14 mouse cellular contexts compared by ENCODE assay signal in the genomic region with DNA sequence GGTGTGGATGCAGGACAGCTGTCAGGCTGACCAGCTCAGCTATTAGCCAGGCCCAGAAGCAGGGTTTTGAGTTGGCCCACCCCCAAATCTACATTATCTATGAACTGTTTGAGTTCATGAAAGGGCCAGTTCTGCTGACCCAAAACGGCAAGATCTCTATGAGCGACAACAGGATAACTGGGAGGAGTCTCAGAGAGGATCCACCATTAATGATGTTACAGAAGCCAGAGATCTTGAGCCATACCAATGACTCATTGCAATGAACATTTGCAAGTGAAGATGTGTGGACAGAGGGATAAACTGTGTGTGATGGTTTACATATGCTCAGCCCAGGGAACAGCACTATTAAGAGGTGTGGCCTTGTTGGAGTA. TPM values are rescaled to one million over a fixed set of nuclear protein-coding genes. Genes with fewer than 3 reads are reported as not detected.
DNase-seq lines count a peak whose midpoint lies in the region; ATAC-seq lines count a peak whose summit lies in the region.
"Had no signal": no experiment of that assay in that cellular context is flagged by ENCODE, and none has a peak within 500 bp of the region (broad histone marks: within the 10 kb centered on the region; RNA-seq: fewer than 3 reads in every experiment).

No protein-coding gene starts in this region.

- no peaks in the 10 kb centered on the region for H3K9me3 ChIP-seq in heart, embryonic 13.5 days
- H3K9me3 ChIP-seq in embryonic facial prominence, embryonic 15.5 days (replicated peaks) = no peaks in the 10 kb centered on the region
- H3K9me3 ChIP-seq: limb, embryonic 10.5 days; liver, embryonic 12.5 days; neural tube, embryonic 12.5 days had no signal

- no peaks in the 10 kb centered on the region for H3K27me3 ChIP-seq in heart, embryonic 13.5 days (replicated peaks)
- no peaks in the 10 kb centered on the region for H3K27me3 ChIP-seq in embryonic facial prominence, embryonic 15.5 days
- H3K27me3 ChIP-seq: liver, embryonic 12.5 days; neural tube, embryonic 12.5 days had no signal

- ATAC-seq in heart, embryonic 13.5 days (ENCODE audit: extremely low read depth, insufficient number of reproducible peaks, low FRiP score, low TSS enrichment) = no peak
- ATAC-seq in embryonic facial prominence, embryonic 15.5 days (ENCODE audit: insufficient number of reproducible peaks, low FRiP score, low TSS enrichment, low read depth) = 0 out of 2 replicates have a peak, but pooled peaks have one; percentile 13
- no peak for ATAC-seq in activated CD4-positive, CD25-positive, alpha-beta regulatory T cell, adult 4 months
- ATAC-seq: CD4-positive, CD25-positive, alpha-beta regulatory T cell, adult 4 months; liver, embryonic 12.5 days had no signal

- no peak overlapping the region for H3K4me3 ChIP-seq in heart, embryonic 13.5 days
- no peak overlapping the region for H3K4me3 ChIP-seq in embryonic facial prominence, embryonic 15.5 days (replicated peaks)
- H3K4me3 ChIP-seq: limb, embryonic 10.5 days; liver, embryonic 12.5 days; neural tube, embryonic 12.5 days had no signal

- WGBS in heart, embryonic 13.5 days = 43% methylated on average over 2 of the region's 2 CpGs
- WGBS in embryonic facial prominence, embryonic 15.5 days = 89% methylated on average over 2 of the region's 2 CpGs

- peak overlapping the region; percentile 45; the same call in 1 of the 2 replicates for H3K9ac ChIP-seq in heart, embryonic 13.5 days
- H3K9ac ChIP-seq in embryonic facial prominence, embryonic 15.5 days = no peak overlapping the region
- H3K9ac ChIP-seq: liver, embryonic 12.5 days; neural tube, embryonic 12.5 days had no signal

- H3K36me3 ChIP-seq in heart, embryonic 13.5 days = peaks cover 95% of the 10 kb centered on the region
- no peaks in the 10 kb centered on the region; the same call in 1 of the 2 replicates for H3K36me3 ChIP-seq in embryonic facial prominence, embryonic 15.5 days
- H3K36me3 ChIP-seq: neural tube, embryonic 12.5 days had no signal

- peaks cover 79% of the 10 kb centered on the region for H3K4me1 ChIP-seq in heart, embryonic 13.5 days
- no peaks in the 10 kb centered on the region for H3K4me1 ChIP-seq in embryonic facial prominence, embryonic 15.5 days
- H3K4me1 ChIP-seq: limb, embryonic 10.5 days; liver, embryonic 12.5 days; neural tube, embryonic 12.5 days had no signal

- DNase-seq in heart, postnatal 25 days (ENCODE audit: low spot score) = no peak
- DNase-seq in 416B (ENCODE audit: low read depth) = peak; percentile 48
- DNase-seq in lung, postnatal 25 days (ENCODE audit: low spot score) = peak; percentile 50
- no peak for DNase-seq in embryo, embryonic 10 days (ENCODE audit: low spot score)
- no peak for DNase-seq in layer of hippocampus, postnatal 10 days (ENCODE audit: low spot score in 2 of 2)
- DNase-seq: adrenal gland, postnatal 14 days; cerebellum, postnatal 10 days had no signal

- H3K4me2 ChIP-seq in heart, embryonic 13.5 days = no peak overlapping the region; the same call in 1 of the 2 replicates
- H3K4me2 ChIP-seq in embryonic facial prominence, embryonic 15.5 days (replicated peaks) = no peak overlapping the region
- H3K4me2 ChIP-seq: liver, embryonic 12.5 days; neural tube, embryonic 12.5 days had no signal

- H3K27ac ChIP-seq in heart, embryonic 13.5 days (replicated peaks) = peak overlapping the region; percentile 91
- H3K27ac ChIP-seq in embryonic facial prominence, embryonic 15.5 days (replicated peaks) = no peak overlapping the region
- H3K27ac ChIP-seq: limb, embryonic 10.5 days; liver, embryonic 12.5 days; neural tube, embryonic 12.5 days had no signal

- intact Hi-C loops in heart, postnatal 25 days (cut with DNase I) = no loop called here

RNA-seq across cellular contexts. Expression of gene Gyg, which starts 23.8 kb away (rescaled TPM):
- 686 and 787 TPM in 2 replicates for polyA plus RNA-seq in heart, embryonic 13.5 days (2015; fragmentation: Nextera tagmentation; extraction: Ambion mirVana)
- 100 to 1,000 TPM; 145 to 158 TPM for total RNA-seq in heart, postnatal 25 days (2021)
- polyA plus RNA-seq in embryonic facial prominence, embryonic 15.5 days (2015; fragmentation: Nextera tagmentation; extraction: Ambion mirVana) = 39.1 and 41.8 TPM in 2 replicates
- 100 to 1,000 TPM; 113 to 139 TPM for polyA plus RNA-seq in activated CD4-positive, CD25-positive, alpha-beta regulatory T cell, adult 4 months (2017; shearing (Covaris generic))
- total RNA-seq in layer of hippocampus, postnatal 10 days (2021) = 10 to 100 TPM; 52.0 to 59.4 TPM

Comparison
In these comparisons a context has a peak if more than half of its experiments do, and no peak if none do; other contexts are left out.
1. DNase-seq: peak in 416B (single experiment) and lung, postnatal 25 days (single experiment); none in heart, postnatal 25 days (single experiment), embryo, embryonic 10 days (single experiment) and layer of hippocampus, postnatal 10 days (0 of 2).